ENCODE assay signal across 14 mouse cellular contexts in the genomic region with DNA sequence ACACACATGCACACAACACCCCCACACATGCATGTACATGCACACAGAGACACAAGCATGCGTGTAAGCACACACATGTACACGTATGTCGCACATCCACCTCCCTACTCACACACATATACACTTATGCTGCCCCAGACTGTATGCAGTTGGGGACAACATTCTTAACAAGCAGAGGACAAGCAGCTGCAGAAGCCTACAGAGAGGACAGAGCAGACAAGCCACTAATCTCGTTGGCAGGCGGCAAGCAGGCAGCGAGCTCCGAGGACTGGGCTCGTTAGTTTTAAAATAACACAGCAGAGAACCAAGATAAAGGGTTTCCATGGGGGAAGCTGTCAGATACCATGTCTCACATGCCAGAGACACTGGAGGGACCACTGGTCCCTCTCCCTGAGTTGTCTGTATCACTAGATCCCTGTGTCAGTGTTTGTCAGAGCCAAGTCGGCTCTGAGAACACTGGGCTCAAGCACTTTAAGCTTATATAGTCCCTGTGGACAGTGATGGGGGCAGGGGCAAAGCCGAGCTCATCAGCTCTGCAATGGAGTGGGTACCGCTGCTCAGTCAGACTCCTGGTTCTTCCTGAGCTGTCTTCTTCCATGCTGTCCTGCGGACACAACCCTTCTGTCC.
DNase-seq lines count a peak whose midpoint lies in the region; ATAC-seq and TF ChIP-seq lines count a peak whose summit lies in the region.
"Had no signal": no experiment of that assay in that cellular context is flagged by ENCODE, and none has a peak within 500 bp of the region (broad histone marks: within the 10 kb centered on the region; RNA-seq: fewer than 3 reads in every experiment).

No protein-coding gene starts in this region.

- DNase-seq in hindbrain, embryonic 11.5 days (ENCODE audit: low spot score): no peak
- DNase-seq in hindbrain, postnatal 0 days (ENCODE audit: low spot score): no peak
- DNase-seq in MEL (ENCODE audit: low read depth, low spot score): no peak
- DNase-seq in brain, embryonic 14.5 days (ENCODE audit: low read depth): peak; percentile 47
- DNase-seq in T-cell, adult 2 months (ENCODE audit: low spot score): no peak
- no peak for DNase-seq in testis, postnatal 10 days (ENCODE audit: low spot score)
- DNase-seq: adrenal gland, adult 2 months; gastrocnemius, postnatal 36 days; kidney, postnatal 25 days; liver had no signal

- H3K27ac ChIP-seq in hindbrain, embryonic 11.5 days (ENCODE audit: low read depth, low read length): peak overlapping the region; percentile 42; the same call in 1 of the 2 replicates
- H3K27ac ChIP-seq in hindbrain, postnatal 0 days: no peak overlapping the region
- no peak overlapping the region for H3K27ac ChIP-seq in MEL (ENCODE audit: control insufficient read depth, low read depth, low read length)
- peak overlapping the region; percentile 76 for H3K27ac ChIP-seq in hindbrain, embryonic 13.5 days
- H3K27ac ChIP-seq: embryonic facial prominence, embryonic 12.5 days had no signal

- no peak for ATAC-seq in hindbrain, embryonic 11.5 days (ENCODE audit: low FRiP score)
- ATAC-seq in hindbrain, postnatal 0 days: no peak
- ATAC-seq in hindbrain, embryonic 13.5 days (ENCODE audit: low FRiP score): no peak
- ATAC-seq: intestine, postnatal 0 days had no signal

- no peak for TF ChIP-seq RAD21 in MEL (IDR thresholded peaks at IDR 0.05; ENCODE audit: low read depth, low read length)

- no peaks in the 10 kb centered on the region for H3K79me2 ChIP-seq in MEL (ENCODE audit: control insufficient read depth, insufficient read depth, low read length, poor library complexity)

- TF ChIP-seq EP300 in MEL (IDR thresholded peaks at IDR 0.05; ENCODE audit: low read depth in 1 of 2, low read length in 2 of 2): no peak

- H3K4me3 ChIP-seq in hindbrain, embryonic 11.5 days (ENCODE audit: low read depth, low read length): no peak overlapping the region
- no peak overlapping the region for H3K4me3 ChIP-seq in hindbrain, postnatal 0 days (ENCODE audit: low read length)
- no peak overlapping the region for H3K4me3 ChIP-seq in MEL (ENCODE audit: control insufficient read depth in 1 of 2, insufficient read depth in 1 of 2, low read depth in 2 of 2, low read length in 2 of 2)
- no peak overlapping the region for H3K4me3 ChIP-seq in hindbrain, embryonic 13.5 days
- H3K4me3 ChIP-seq: embryonic facial prominence, embryonic 12.5 days had no signal

- no peak overlapping the region for H3K4me2 ChIP-seq in hindbrain, embryonic 11.5 days (replicated peaks; ENCODE audit: low read depth, low read length)
- H3K4me2 ChIP-seq in hindbrain, postnatal 0 days (ENCODE audit: low read depth, low read length): no peak overlapping the region
- H3K4me2 ChIP-seq in hindbrain, embryonic 13.5 days: no peak overlapping the region
- H3K4me2 ChIP-seq: embryonic facial prominence, embryonic 12.5 days had no signal

- WGBS in hindbrain, embryonic 11.5 days: 73% methylated on average over 12 of the region's 12 CpGs
- WGBS in hindbrain, postnatal 0 days: 55% methylated on average over 12 of the region's 12 CpGs
- WGBS in hindbrain, embryonic 13.5 days: 64% methylated on average over 12 of the region's 12 CpGs

- H3K9me3 ChIP-seq in hindbrain, embryonic 11.5 days (ENCODE audit: control insufficient read depth, low read length): no peaks in the 10 kb centered on the region
- no peaks in the 10 kb centered on the region for H3K9me3 ChIP-seq in hindbrain, postnatal 0 days (ENCODE audit: low read length)
- no peaks in the 10 kb centered on the region for H3K9me3 ChIP-seq in MEL (replicated peaks; ENCODE audit: insufficient read depth, low read length)
- no peaks in the 10 kb centered on the region for H3K9me3 ChIP-seq in hindbrain, embryonic 13.5 days
- H3K9me3 ChIP-seq: embryonic facial prominence, embryonic 12.5 days had no signal

- no peaks in the 10 kb centered on the region for H3K4me1 ChIP-seq in hindbrain, embryonic 11.5 days (replicated peaks; ENCODE audit: control insufficient read depth, insufficient read depth, low read length)
- H3K4me1 ChIP-seq in hindbrain, postnatal 0 days (ENCODE audit: insufficient read depth, low read length): 0 out of 2 replicates have a peak, but pooled peaks cover 3% of the 10 kb centered on the region
- no peaks in the 10 kb centered on the region for H3K4me1 ChIP-seq in MEL (ENCODE audit: control insufficient read depth in 1 of 2, insufficient read depth in 2 of 2, low read length in 2 of 2)
- H3K4me1 ChIP-seq in hindbrain, embryonic 13.5 days (replicated peaks): peaks cover 79% of the 10 kb centered on the region
- H3K4me1 ChIP-seq: embryonic facial prominence, embryonic 12.5 days had no signal

- no peak for TF ChIP-seq POLR2A in MEL (IDR thresholded peaks at IDR 0.05; ENCODE audit: control insufficient read depth in 1 of 2, insufficient read depth in 1 of 2, low read depth in 1 of 2, low read length in 2 of 2, poor library complexity in 1 of 2)
- no peak for TF ChIP-seq POLR2A in brain, embryonic 14.5 days (IDR thresholded peaks at IDR 0.05; ENCODE audit: borderline replicate concordance, extremely low read depth, insufficient read depth, insufficient read length, poor library complexity, severe bottlenecking)

- no peaks in the 10 kb centered on the region for H3K36me3 ChIP-seq in hindbrain, embryonic 11.5 days (ENCODE audit: control insufficient read depth, insufficient read depth, low read length)
- H3K36me3 ChIP-seq in hindbrain, postnatal 0 days (ENCODE audit: insufficient read depth, low read length): no peaks in the 10 kb centered on the region
- no peaks in the 10 kb centered on the region for H3K36me3 ChIP-seq in MEL (ENCODE audit: control insufficient read depth in 1 of 2, insufficient read depth in 2 of 2, low read length in 2 of 2)
- H3K36me3 ChIP-seq in hindbrain, embryonic 13.5 days: no peaks in the 10 kb centered on the region
- H3K36me3 ChIP-seq: embryonic facial prominence, embryonic 12.5 days had no signal

- TF ChIP-seq CTCF in hindbrain, postnatal 0 days (IDR thresholded peaks at IDR 0.05; ENCODE audit: low read depth): no peak
- no peak for TF ChIP-seq CTCF in MEL (IDR thresholded peaks at IDR 0.05 in 2 of 3, conservative IDR thresholded peaks at IDR 0.05 in 1 of 3; ENCODE audit: control insufficient read depth in 1 of 3, insufficient read depth in 1 of 3, low read depth in 2 of 3, low read length in 3 of 3, poor library complexity in 1 of 3, severe bottlenecking in 1 of 3)
- no peak for TF ChIP-seq CTCF in brain, embryonic 14.5 days (IDR thresholded peaks at IDR 0.05; ENCODE audit: borderline replicate concordance, extremely low read depth, insufficient read depth, insufficient read length)

- H3K9ac ChIP-seq in hindbrain, embryonic 11.5 days (ENCODE audit: low read depth, low read length): no peak overlapping the region
- no peak overlapping the region for H3K9ac ChIP-seq in hindbrain, postnatal 0 days (replicated peaks; ENCODE audit: low read length)
- H3K9ac ChIP-seq in MEL (ENCODE audit: control insufficient read depth, low read depth, low read length, poor library complexity, severe bottlenecking): no peak overlapping the region
- H3K9ac ChIP-seq in hindbrain, embryonic 13.5 days: peak overlapping the region; percentile 29; the same call in 1 of the 2 replicates
- H3K9ac ChIP-seq: embryonic facial prominence, embryonic 12.5 days had no signal

- no peaks in the 10 kb centered on the region for H3K27me3 ChIP-seq in hindbrain, embryonic 11.5 days (ENCODE audit: control insufficient read depth, insufficient read depth, low read length)
- no peaks in the 10 kb centered on the region for H3K27me3 ChIP-seq in hindbrain, postnatal 0 days (ENCODE audit: insufficient read depth, low read length)
- no peaks in the 10 kb centered on the region; a peak in 1 of 4 replicates for H3K27me3 ChIP-seq in MEL (ENCODE audit: control insufficient read depth in 1 of 2, insufficient read depth in 2 of 2, low read length in 2 of 2)
- H3K27me3 ChIP-seq in hindbrain, embryonic 13.5 days: no peaks in the 10 kb centered on the region
- H3K27me3 ChIP-seq: CH12.LX; embryonic facial prominence, embryonic 12.5 days had no signal

TF ChIP-seq in MEL, 35 proteins besides CTCF, POLR2A, EP300 and RAD21:
- no peak for TF ChIP-seq GABPA (IDR thresholded peaks at IDR 0.05; ENCODE audit: low read depth, low read length)
- no peak for TF ChIP-seq ETS1 (IDR thresholded peaks at IDR 0.05; ENCODE audit: low read depth, low read length)
- no peak for TF ChIP-seq SIN3A (IDR thresholded peaks at IDR 0.05; ENCODE audit: low read length)
- TF ChIP-seq GATA1 (IDR thresholded peaks at IDR 0.05; ENCODE audit: low read depth, low read length): no peak
- 0 out of 2 replicates have a peak, but pooled peaks have one; percentile 28 for TF ChIP-seq POLR2AphosphoS5 (IDR thresholded peaks at IDR 0.05; ENCODE audit: borderline replicate concordance, low read depth, low read length)
- TF ChIP-seq MAX (IDR thresholded peaks at IDR 0.05; ENCODE audit: low read length): no peak
- TF ChIP-seq MXI1 (IDR thresholded peaks at IDR 0.05; ENCODE audit: low read depth, low read length): no peak

Comparison
In these comparisons a context has a peak if more than half of its experiments do, and no peak if none do; other contexts are left out.
1. H3K27ac ChIP-seq: peak in hindbrain, embryonic 11.5 days (single experiment) and hindbrain, embryonic 13.5 days (single experiment); none in hindbrain, postnatal 0 days (single experiment) and MEL (single experiment).